Mouse (Mus musculus): Measurements from ENCODE around the gene Stoml1.

The Stoml1 gene

DNA sequence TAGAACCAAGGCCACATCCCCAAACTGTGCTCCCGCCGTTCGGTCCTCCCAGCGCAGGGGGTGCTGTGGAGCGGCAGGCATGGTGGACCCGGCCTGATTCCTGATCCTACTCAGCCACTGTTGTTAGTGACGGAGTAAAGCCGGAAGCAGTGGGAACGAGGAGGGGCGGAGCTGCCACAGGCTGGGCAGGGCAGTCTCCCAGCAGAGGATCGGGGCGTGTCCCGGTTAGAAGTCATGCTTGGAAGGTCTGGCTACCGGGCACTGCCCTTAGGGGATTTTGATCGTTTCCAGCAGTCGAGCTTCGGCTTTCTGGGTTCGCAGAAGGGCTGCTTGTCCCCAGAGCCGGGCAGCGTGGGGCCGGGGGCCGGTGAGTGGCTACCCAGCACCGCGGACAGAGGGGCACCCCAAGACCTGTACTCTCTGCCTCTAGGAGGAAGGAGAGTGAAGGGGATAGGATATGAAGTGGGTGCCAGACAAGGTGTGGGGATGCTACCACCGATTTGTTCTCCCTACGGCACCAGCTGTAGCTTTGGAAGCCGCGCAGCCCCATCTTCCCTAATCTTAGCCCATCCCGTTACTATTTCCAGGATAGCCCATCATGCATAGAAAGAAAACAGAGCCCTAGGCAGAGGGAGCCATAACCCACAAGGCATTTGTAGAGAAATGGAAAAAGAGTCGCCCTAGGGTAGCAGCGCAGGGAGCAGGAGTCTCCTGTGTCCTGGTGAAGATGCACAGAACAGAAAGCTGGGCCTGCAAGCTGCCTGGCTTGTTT, at the start of gene Stoml1:
Stoml1 (plus strand) TSS at position 132 of the 772 bp plus-strand sequence.
- peak; percentile 93 to 95 for DNase-seq

DNA sequence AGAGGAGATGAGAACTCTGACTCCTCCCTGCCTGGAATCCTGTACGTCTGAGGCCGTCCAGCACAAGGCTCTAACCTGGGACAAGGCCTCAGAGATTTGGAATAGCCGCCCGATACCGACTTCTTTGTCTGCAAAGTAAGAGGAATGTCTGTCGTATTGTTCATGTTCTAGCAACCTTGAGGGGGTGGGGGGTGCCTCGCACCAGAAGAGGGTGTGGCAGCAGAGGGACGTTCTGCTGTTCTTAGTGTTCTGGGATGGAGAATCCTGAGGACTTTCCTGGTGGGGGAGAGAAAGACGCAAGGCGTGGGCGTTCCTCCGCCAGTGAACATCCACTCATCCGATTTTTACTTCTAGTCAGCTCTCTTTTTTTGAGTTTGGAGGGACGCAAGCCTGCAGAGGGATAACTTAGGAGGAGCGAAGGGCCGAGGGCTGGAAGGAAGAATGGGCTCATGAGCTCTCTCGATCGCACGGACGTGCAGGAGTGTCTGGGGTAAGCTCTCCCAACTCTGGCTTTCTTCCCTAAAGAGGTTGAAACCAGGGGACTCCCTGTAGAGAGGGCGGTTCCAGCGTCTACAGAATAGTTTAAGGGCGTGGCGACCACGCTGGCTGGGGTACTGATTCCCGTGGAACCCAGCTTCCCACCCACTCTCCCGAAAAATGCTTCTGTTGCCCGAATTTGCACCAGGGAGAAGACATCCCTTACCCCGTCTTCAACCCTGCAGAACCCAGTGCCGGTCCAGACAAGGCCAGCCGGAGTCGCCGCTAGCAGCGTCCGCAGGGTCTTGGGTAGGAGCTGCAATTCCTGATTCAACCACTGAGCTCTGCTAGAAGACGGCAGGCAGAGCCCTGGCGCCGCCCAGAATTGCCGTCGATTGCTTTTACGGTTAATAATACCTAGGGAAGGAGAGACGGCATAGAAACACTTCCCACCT, 49.2 kb upstream of the Stoml1 start, which contains the start of the genes Islr and Islr2:
Islr (minus strand) TSS at position 791 of the 932 bp plus-strand sequence.
Islr2 (minus strand) TSS at position 804 of the 932 bp plus-strand sequence.
- peak; percentile 47 to 61 for DNase-seq

DNA sequence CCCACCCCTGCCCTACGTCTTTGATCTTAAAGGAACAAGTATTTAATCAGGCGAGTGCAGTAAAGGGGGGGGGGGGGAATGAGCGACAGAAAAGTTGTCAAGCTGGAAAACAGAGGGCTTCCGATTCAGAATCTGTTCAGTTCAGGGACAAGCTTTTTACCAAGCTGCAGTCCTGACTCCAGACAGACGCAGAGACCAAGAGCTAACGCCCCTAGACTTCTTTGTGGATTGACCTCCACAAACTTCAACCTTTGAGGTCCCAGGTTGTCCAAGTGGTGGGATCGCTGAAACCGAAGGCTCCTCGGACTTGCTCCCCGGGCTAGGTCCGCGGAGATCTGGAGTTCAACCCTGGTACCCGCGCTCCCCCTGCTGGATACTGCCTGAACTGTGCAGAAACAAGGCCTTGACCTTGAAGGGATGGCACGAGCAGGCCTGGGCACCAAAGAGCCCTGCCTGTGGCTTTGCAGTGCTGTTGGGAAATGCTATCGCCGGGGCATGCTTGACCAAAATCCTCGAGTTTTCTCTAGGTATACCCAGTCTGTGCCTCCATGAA, 48.4 kb upstream of the Stoml1 start:
- DNase-seq, result peak; percentile 97

DNA sequence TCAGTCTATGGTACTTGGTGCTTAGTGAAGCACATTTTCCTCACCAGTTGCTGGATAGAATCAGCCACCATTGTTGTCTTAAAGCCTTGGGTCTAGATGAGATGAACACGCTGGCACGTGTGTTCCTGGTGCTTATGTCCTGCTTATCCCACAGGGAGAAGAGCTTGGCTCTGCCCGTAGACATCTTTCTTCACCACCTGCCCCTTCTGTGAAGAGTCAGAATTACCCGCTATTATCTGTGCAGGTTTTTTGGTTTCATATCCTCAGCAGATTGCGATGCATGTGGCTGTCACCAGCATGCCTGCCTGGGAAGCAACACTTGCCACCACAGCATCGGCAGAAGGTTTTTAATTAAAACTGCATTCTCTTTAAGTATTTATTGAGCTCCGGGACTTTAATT, 47.0 kb upstream of the Stoml1 start:
- DNase-seq, result peak; percentile 35 to 37

DNA sequence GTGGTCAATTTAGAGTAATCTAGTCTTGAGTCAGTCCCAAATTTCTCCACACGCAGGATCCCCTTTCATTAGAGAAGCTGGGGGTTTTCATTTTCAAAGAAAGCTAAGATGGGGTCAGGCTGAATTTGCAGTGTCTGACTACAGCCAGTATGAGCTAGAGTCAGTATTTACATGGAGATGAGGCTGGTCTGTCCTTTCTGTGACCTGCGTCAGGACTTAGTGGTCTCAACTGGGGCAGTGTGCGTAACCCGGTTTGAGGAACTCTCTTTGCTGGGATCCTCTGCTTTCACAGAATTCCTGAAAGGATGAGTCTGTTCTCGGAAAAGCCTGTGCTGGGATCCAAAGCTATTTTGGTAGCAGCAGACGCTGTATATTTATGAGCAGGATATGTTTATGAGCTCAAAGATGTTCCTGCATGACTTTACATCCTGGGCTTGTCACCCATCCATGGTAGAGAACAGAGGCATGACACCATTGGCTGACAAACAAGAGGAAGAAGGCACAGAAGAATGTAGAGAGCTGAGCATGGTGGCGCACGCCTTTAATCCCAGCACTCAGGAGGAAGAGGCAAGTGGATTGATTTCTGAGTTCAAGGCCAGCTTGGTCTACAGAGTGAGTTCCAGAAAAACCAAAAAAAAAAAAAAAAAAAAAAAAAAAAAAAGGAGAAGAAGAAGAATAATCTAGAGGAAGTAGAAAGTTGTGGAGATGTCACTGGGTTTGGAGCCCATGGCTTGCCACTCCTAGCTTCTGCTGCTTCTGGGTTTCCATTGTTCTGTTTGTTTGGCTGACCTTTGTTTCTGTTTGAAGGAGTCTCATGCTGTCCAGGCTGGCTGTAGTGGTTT, 43.3 kb upstream of the Stoml1 start:
- DNase-seq, result no peak

DNA sequence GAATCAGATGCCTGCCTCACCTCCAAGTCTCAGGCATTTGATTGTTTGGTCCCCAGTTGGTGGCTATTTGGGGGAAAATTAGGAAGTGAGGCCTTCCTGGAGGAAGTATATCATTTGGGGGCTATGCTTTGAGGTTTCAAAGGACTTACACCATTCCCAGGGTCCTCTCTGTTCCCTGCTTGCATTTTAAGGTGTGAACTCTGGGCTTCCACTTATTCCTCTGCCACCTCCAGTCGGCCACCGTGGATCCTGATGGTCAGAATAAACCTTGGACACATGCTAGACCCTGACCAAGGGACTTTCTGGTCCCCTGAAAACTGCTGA, 42.7 kb upstream of the Stoml1 start:
- no peak for DNase-seq

DNA sequence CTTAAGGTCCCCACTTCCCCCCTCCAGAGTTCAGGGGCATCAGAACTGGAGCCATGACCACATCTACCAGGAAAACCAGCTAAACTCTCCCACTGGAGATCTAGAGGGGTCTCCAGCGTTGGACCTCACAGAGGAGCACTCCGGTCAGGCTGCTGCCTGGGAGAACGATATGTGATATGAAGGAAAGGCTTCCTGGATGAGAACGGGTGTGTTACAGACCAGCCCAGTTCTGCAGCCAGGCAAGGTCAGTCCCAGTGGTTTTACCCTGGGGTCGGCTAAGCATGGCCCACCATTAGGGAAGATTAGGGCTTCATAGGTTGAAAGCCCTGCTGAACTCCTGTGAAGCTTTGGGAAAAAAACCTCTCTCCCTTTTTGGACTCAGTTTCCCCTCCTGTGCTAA, 39.6 kb upstream of the Stoml1 start:
- no peak for DNase-seq

DNA sequence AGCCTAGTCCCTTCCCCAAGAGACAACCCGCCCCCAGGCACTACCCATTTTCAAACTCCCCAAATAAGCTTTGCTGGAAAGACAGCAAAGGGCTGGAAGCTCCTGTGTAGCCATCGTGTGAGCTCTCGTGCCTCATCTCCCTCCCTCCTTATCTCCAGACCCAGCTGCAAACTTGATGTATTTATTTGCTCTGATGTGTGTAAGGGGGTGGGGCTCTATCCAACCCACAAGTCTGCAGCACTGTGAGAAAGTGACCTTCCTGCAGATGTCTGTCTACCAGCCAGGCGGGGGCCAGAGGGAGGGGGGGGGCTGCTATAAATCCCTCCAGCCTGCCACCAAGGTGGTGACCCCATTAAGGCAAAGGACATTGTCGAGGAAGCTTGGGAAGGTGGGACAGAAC, 39.1 kb upstream of the Stoml1 start:
- DNase-seq, result no peak

DNA sequence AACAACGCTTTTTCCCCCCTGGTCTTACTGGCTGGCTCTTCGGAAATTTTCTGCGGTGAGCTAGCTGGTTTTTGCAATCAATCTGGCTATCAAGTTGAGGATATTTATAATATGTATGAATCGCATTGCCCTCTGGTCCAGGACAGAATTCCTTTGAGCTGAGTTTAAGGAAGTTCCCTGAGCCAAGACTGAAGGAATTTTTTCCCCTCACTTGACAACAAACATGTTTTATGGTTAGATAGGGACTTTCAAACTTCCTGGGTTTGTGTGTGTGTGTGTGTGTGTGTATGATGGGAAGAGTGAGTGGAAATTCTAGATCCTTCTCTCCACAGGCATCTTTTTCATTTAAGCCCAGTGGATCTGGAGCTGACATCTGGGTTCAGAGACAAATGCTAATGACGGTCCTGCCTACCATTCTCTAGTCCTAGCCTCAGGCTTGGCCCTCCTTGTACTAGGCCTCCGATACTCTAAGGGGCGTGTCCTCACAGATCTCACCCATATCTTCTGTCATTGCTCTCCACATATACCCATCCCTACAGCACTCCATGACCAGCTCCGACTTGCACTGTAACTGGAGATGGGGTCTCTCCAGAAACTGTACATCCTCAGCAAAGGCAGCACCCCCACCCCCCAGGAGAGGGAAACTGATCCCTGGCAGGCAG, 38.3 kb upstream of the Stoml1 start:
- no peak for DNase-seq

DNA sequence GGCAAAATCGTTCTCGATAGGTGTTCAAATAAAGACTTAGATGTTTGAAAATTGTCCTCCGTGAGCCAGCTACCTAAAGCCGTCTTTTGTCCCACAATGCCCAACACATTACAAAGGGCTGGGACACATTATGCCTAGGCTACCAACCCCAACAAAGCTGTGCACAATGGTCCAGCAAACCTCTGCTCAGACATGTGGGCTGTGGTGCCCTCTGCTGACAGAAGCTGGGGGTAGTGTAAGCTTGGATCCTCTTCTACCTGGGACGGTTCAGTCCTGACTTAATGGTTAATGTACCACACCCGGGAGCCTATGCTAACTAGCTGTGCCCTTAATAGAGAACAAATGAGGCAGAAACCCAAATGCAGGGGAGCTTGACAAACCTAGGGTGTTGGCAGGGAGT, 36.6 kb upstream of the Stoml1 start:
- DNase-seq, result peak; percentile 54 to 70

DNA sequence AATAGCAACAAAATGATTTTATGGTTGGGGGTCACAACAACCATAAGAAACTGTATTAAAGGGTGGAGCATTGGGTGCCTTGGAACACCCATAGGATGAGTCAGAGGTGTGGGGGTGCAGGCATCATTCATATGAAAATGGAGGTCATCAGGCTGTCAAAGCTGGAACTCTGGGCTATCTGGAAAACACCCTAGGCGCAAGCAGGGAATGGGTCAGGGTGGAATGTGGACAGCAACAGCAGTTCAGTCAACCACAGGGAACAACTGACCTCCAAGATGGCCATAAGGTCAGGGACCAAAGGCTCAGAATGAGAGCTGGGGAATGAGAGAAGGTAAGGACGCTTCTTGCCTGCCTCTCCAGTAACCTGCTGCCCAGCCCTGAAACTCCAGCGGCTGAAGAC, 34.4 kb upstream of the Stoml1 start:
- no peak for DNase-seq

DNA sequence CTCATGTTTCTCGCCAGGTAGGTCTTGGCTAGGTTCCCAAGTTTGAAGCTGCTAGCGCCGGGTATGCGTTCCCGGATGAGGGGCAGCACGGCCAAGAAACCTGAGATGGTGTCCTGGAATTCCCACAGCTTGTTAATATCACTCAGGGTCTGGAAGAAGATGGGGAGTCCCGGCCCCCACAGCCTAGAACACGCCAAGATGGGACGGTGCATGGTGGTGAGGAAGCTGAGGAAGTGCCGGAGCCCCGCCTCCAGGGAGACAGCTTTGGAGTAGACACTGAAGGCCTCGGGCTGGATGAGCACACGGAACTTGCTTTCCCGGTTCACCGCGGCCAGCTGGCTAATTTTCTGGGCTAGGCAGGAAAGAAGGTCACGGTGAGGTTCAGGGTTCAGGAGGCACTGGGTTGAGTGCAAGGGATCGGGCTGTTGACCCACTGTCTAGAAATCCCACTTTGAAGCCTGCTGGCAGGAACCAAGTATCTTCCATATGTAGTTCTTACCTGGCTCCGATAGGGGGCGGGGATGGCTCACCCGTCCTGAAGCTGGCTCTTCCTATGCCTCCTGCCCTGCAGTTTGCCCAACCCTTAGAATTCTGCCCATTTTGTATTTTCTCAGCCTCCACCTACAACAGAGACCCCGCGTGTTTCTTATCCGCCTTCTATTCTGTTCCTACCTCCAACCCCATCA, 32.6 kb upstream of the Stoml1 start:
- DNase-seq, result peak; percentile 51 to 73

DNA sequence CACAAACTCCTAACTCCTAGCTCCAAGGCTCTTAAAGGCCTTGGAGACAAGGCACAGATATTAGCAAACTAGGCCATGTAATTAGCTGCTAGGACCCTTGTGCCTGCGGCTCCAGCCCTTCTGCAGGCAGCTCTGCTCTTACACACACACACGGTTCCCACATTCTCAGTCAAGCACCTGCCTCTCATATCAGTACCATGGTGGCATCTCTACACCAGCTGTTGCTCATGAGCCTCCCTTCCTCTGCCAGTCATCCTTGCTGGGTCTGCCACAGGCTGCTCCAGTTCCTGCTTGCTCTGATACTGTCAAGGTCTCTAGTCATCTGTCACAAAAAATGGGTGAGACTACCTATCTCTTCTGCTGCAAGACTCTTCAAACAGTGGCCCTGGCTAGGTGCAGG, 28.6 kb upstream of the Stoml1 start:
- no peak for DNase-seq

DNA sequence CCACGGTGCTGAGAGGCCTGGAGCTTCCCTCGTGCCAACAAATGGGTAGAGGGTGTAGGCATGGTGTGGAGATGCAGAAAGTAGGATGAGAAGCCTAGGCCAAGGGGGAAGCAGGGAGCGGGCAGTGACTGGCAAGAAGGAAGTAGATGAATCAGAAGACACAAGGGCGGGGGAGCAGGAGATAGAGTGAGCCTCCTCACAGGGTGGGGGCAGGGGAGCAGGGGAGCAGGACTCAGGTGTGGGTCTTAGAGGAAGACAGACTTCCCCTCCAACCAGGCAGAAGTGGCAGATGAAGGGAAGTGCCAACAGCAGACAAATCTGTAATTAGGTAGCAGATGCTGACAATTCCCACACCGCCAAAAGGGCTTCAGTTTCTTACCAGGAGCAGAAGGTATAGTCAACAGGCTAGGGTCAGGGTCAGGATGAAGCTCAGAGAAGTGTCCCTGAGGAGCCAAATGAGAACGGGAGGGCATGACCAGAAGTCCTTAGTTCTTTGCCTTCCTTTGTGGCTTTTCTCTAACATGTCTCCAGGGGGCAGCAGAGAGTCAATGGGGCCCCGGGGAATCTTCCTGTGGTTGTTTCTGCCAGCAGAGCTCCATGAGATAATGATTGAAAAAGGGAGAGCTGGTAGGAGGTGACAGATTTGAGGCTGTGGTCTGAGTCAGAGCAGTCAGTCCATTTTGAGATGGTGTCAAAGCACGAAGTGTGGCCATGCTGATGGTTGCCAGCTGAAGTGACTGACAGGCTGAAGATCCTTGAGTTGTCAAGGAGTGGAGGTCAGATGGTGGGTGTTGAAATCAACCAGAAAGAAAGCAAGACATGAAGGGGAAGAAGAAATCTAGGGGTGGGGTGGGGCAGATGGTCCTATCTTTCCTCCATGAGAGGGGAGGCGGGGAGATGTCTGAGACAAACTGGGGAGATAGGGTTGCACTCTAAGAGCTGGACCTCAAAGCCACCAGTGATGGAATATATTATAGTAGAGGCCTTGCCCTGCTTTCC, 26.8 kb upstream of the Stoml1 start:
- peak; percentile 48 to 58 for DNase-seq

DNA sequence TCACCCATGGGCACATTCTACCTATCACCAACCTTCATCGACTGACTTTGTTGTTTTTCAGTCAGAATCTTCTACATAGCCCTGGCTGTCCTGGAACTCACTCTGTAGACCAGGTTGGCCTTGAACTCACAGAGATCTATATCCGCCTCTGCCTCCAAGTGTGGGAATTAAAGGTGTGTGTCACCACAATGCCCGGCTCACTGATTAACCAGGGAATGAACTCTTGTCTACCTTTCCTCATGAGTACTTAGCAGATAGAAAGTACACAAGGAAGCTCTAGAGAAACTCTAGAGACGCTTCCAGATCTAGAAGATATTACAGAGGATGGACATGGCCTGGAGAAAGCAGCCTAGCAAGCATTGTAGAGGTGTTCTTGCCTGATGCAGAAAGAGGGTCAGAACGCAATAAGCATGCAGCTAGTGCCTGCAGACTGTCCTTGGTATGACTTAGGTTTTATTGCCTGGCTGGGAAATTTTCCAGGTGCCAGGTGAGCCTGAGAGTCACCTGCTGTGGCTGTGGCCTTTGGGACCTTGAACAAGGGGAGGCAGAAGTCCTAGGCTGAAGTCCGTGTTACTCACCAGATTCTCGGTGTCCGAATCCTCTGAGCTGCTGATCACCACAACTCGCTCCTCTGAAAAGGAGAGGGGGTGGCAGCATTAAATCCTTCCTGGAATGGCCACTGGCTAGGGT, 24.0 kb upstream of the Stoml1 start:
- no peak for DNase-seq

DNA sequence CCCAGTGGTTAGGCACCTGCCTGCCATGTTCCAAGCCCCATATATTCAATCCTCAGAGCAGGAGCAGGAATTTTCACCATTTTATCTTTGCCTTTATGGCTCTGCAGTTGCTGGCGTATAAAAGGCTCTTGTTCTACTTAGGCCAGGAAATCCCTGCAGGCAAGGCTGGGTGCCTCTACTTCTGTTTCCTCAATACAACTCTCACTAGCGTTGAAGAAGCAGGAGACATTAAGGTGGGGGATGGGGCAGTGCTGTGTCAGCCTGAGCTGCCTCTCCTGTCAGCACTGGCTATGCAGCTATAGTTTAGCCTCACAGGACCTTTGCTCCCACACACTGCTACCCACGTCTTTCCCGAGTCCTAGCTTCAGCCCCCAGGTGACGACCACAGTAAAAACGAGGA, 21.2 kb upstream of the Stoml1 start:
- no peak for DNase-seq

DNA sequence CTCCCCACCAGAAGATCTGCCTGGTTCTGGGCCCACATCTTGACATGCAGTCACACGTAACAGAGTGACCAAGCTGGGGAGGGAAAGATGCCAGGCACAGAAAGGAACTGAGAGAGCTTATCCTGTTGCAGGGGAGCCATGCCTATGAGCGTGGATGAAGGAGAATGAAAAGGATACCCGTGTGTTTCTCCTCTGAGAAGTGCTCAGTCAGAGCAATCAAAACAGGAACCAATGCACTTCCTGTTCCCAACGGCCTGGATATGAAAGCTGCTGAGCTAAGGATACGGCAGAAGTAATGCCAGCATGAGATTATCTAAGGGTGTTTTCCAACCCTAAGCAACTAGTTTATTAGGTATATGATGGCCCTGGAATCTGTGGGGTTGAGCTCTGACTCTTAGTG, 20.6 kb upstream of the Stoml1 start:
- no peak for DNase-seq

DNA sequence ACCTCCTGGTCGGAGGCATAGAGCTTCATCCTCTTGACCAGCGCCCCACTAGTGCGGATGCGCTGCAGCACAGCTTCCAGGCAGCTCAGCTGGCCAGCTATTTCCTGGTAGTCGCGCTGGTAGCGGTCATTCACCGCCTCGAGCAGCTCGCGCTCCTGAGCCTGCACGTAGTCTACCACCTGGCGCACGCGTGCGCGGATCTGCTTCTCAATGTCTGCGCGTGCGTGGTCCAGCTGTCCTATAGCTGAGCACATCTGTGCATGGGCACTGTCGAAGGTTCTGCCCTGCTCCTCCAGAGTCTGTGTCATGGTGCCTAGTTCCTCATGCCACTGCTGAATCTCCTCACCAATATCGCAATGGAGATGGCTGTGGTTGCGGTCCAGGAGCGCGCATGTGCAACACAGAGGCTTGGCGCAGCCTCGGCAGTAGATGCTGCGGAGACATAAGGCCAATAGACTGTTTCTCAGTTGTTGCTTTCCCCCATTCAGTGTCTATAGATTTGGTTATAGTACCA, 18.4 kb upstream of the Stoml1 start:
- no peak for DNase-seq

DNA sequence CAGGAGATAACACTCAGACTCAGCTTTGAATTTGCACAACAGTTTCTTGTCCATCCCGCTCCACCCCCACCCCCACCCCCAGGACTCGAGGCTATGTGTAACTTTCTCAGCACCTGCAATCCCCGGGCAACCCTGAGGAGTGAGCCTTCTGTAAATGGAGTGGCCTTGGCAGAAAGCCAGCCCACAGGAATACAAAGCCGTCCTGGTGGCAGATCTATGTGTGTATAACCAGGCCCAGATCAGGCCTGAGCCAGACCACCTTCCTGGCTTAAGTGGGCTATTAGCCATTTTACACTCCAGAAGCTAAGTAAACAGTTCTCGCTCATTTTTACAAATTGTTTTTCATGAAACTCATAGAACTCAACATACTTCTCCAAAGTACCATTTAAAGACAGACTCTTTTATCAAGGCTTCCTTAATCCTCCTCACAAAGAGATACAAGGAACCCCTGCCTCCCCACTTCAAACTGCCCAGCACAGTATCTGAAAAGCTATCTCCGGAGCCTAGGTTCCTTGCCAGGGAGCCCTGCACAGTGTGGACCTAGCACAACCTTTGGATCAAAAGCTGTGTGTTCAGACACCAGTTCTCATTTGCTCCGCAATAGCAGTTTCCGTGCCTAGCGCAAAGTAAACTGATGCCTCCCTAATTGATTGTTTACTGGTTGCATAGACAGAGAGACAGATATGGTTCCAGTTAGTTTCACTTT, 11.0 kb upstream of the Stoml1 start:
- DNase-seq, result peak; percentile 44 to 71

All from cerebellum, postnatal 25 days (tissue).